Mouse (Mus musculus) intestine, postnatal 0 days (tissue): Measurements from ENCODE around the gene Ccdc13. TPM values are rescaled to one million over a fixed set of nuclear protein-coding genes. Genes with fewer than 3 reads are reported as not detected.

Experiments used
- ATAC-seq: fragments of 200-750 bp; cut with Nextera tagmentation; 2 replicates; pipeline ENCODE4 v1.8.0; 2017; ENCODE audit warnings: mild to moderate bottlenecking, moderate TSS enrichment, moderate library complexity
- H3K27ac ChIP-seq: fragments of 300-500 bp; sonication (generic); 2 replicates; pipeline ENCODE4 v1.5.1; 2014; ENCODE audit warnings: mild to moderate bottlenecking, low read depth, low read length, moderate library complexity
- H3K27me3 ChIP-seq: fragments of 300-500 bp; sonication (generic); replicated peaks from 2 replicates; pipeline ENCODE4 v1.6.1; 2014; ENCODE audit warnings: low read length, mixed read lengths; ENCODE audit not compliant: control insufficient read depth, insufficient read depth
- H3K36me3 ChIP-seq: fragments of 300-500 bp; sonication (generic); 2 replicates; pipeline ENCODE4 v1.6.1; 2014; ENCODE audit warnings: mild to moderate bottlenecking, moderate library complexity; ENCODE audit not compliant: control insufficient read depth, insufficient read depth
- H3K4me1 ChIP-seq: fragments of 300-500 bp; sonication (generic); replicated peaks from 2 replicates; pipeline ENCODE4 v1.6.1; 2014; ENCODE audit warnings: antibody characterized with exemption, low read length, mixed read lengths; ENCODE audit not compliant: control insufficient read depth, insufficient read depth
- H3K4me2 ChIP-seq: fragments of 300-500 bp; sonication (generic); replicated peaks from 2 replicates; pipeline ENCODE4 v1.6.1; 2014; ENCODE audit warnings: low read depth, mild to moderate bottlenecking, moderate library complexity
- H3K4me3 ChIP-seq: fragments of 300-500 bp; sonication (generic); 2 replicates; pipeline ENCODE4 v1.5.1; 2014; ENCODE audit warnings: low read depth, low read length
- H3K9ac ChIP-seq: fragments of 300-500 bp; sonication (generic); 2 replicates; pipeline ENCODE4 v1.6.1; 2014; ENCODE audit warnings: mild to moderate bottlenecking, low read depth, low read length
- H3K9me3 ChIP-seq: fragments of 300-500 bp; sonication (generic); 2 replicates; pipeline ENCODE4 v1.6.1; 2016; ENCODE audit warnings: mixed run types; ENCODE audit not compliant: control insufficient read depth
- CTCF ChIP-seq: sonication (generic); IDR thresholded peaks from 2 replicates; pipeline ENCODE4 v1.5.1; 2016; ENCODE audit warnings: low read depth, mild to moderate bottlenecking, control low read depth, antibody characterized with exemption, moderate library complexity
- WGBS: fragments of 180-500 bp; shearing (Covaris S2); extraction: QIAGEN DNeasy Blood & Tissue Kit; methylation state at CpG from one replicate; pipeline ENCODE4 v1.1.7; 2014; 5-methylcytosine and 5-hydroxymethylcytosine counted together
- polyA plus RNA-seq: library from polyadenylated mRNA; unstranded; fragments of >200 nt; fragmentation: Nextera tagmentation; extraction: Ambion mirVana; gene quantifications from 2 replicates; pipeline ENCODE4 v1.2.1, GENCODE M21; 2015

Gene Ccdc13
- polyA plus RNA-seq, 1 experiment from 2014 or later: 0.31 TPM

- no peaks in the 10 kb centered on the region for H3K9me3 ChIP-seq
- no peak overlapping the region for H3K4me2 ChIP-seq
- no peak overlapping the region for H3K9ac ChIP-seq
- H3K36me3 ChIP-seq: no peaks in the 10 kb centered on the region
- WGBS: 76% methylated on average over 8 of the region's 8 CpGs
- H3K4me3 ChIP-seq: no peak overlapping the region
- no peak for TF ChIP-seq CTCF
- no peak for ATAC-seq
- no peaks in the 10 kb centered on the region for H3K27me3 ChIP-seq
- H3K27ac ChIP-seq: no peak overlapping the region
- H3K4me1 ChIP-seq: no peaks in the 10 kb centered on the region
Measured at GRCm38 (mm10) chr9:121785261-121785660, 54.0 kb downstream of the Ccdc13 start.

GRCm38 (mm10) chr9:121784801-121785200 is 54.5 kb downstream of the Ccdc13 start:
- no peaks in the 10 kb centered on the region for H3K9me3 ChIP-seq
- no peak for TF ChIP-seq CTCF

GRCm38 (mm10) chr9:121778066-121778624 is 61.1 kb downstream of the Ccdc13 start:
- H3K27me3 ChIP-seq: peaks cover 26% of the 10 kb centered on the region
- H3K9me3 ChIP-seq: no peaks in the 10 kb centered on the region
- peak overlapping the region; percentile 58 for H3K4me2 ChIP-seq
- no peaks in the 10 kb centered on the region for H3K4me1 ChIP-seq
- 9% methylated on average over 54 of the region's 54 CpGs for WGBS
- 0 out of 2 replicates have a peak, but pooled peaks have one; percentile 6 for ATAC-seq
- peak overlapping the region; percentile 28 for H3K4me3 ChIP-seq
- TF ChIP-seq CTCF: peak; percentile 20; the same call in 1 of the 2 replicates
- no peak overlapping the region for H3K27ac ChIP-seq
- no peaks in the 10 kb centered on the region for H3K36me3 ChIP-seq
- H3K9ac ChIP-seq: no peak overlapping the region

More at GRCm38 (mm10) chr9:121784801-121785200, 54.5 kb downstream of the Ccdc13 start:
- H3K4me3 ChIP-seq: no peak overlapping the region
- no peak overlapping the region for H3K9ac ChIP-seq
- WGBS: 83% methylated on average over 12 of the region's 12 CpGs
- H3K4me2 ChIP-seq: no peak overlapping the region
- no peaks in the 10 kb centered on the region for H3K4me1 ChIP-seq
- ATAC-seq: no peak
- no peaks in the 10 kb centered on the region for H3K36me3 ChIP-seq
- H3K27ac ChIP-seq: no peak overlapping the region
- no peaks in the 10 kb centered on the region for H3K27me3 ChIP-seq

GRCm38 (mm10) chr9:121777484-121778065 is 61.7 kb downstream of the Ccdc13 start, which contains the start of gene Klhl40:
Gene Klhl40 (plus strand): TSS chr9:121777607.
- H3K27ac ChIP-seq: no peak within 1 kb of the TSS
- H3K9ac ChIP-seq: no peak within 1 kb of the TSS
- TF ChIP-seq CTCF: no peak
- WGBS: 18% methylated on average over 30 of the region's 30 CpGs
- no peaks in the 10 kb centered on the region for H3K4me1 ChIP-seq
- 0 out of 2 replicates have a peak, but pooled peaks have one; percentile 38 for ATAC-seq
- H3K4me2 ChIP-seq: peak within 1 kb of the TSS; percentile 58
- peaks cover 26% of the 10 kb centered on the region for H3K27me3 ChIP-seq
- H3K9me3 ChIP-seq: no peaks in the 10 kb centered on the region
- H3K36me3 ChIP-seq: no peaks in the 10 kb centered on the region
- H3K4me3 ChIP-seq: peak within 1 kb of the TSS; percentile 28

GRCm38 (mm10) chr9:121776511-121776910 is 62.8 kb downstream of the Ccdc13 start:
- H3K4me2 ChIP-seq: no peak overlapping the region
- no peaks in the 10 kb centered on the region for H3K9me3 ChIP-seq
- no peak for TF ChIP-seq CTCF
- no peaks in the 10 kb centered on the region for H3K4me1 ChIP-seq
- no peak overlapping the region for H3K9ac ChIP-seq
- H3K27ac ChIP-seq: no peak overlapping the region
- no peaks in the 10 kb centered on the region for H3K36me3 ChIP-seq
- H3K27me3 ChIP-seq: peaks cover 26% of the 10 kb centered on the region
- no peak for ATAC-seq
- 74% methylated on average over 7 of the region's 7 CpGs for WGBS
- no peak overlapping the region for H3K4me3 ChIP-seq

GRCm38 (mm10) chr9:121775951-121776350 is 63.3 kb downstream of the Ccdc13 start:
- WGBS: 82% methylated on average over 10 of the region's 10 CpGs
- no peaks in the 10 kb centered on the region for H3K4me1 ChIP-seq
- no peak for ATAC-seq

More at GRCm38 (mm10) chr9:121775951-121776350, 63.3 kb downstream of the Ccdc13 start:
- no peak overlapping the region for H3K9ac ChIP-seq
- no peak overlapping the region for H3K4me2 ChIP-seq
- no peaks in the 10 kb centered on the region for H3K9me3 ChIP-seq
- H3K27me3 ChIP-seq: peaks cover 26% of the 10 kb centered on the region
- no peak overlapping the region for H3K27ac ChIP-seq
- TF ChIP-seq CTCF: no peak
- no peaks in the 10 kb centered on the region for H3K36me3 ChIP-seq
- H3K4me3 ChIP-seq: no peak overlapping the region
